Mouse (Mus musculus) brain, embryonic 14.5 days (tissue): ENCODE data around the gene 3110082I17Rik.

Source experiments
- CTCF ChIP-seq: fragments of 200-500 bp; IDR thresholded peaks from 2 replicates; pipeline ENCODE4 v1.5.1; 2012; ENCODE audit warnings: inconsistent platforms, mild to moderate bottlenecking, moderate library complexity, borderline replicate concordance; ENCODE audit not compliant: insufficient read depth, insufficient read length; ENCODE audit errors: extremely low read depth
- POLR2A ChIP-seq: fragments of 200-500 bp; IDR thresholded peaks from 2 replicates; pipeline ENCODE4 v1.6.1; 2012; ENCODE audit warnings: mild to moderate bottlenecking, inconsistent platforms, borderline replicate concordance; ENCODE audit not compliant: poor library complexity, insufficient read depth, insufficient read length, severe bottlenecking; ENCODE audit errors: extremely low read depth

GRCm38 (mm10) chr5:139393197-139393588, 67.1 kb downstream of the 3110082I17Rik start:
- TF ChIP-seq CTCF (no peak), POLR2A (no peak)
